Mouse (Mus musculus) stomach, postnatal 0 days (tissue): ENCODE measurements around the gene Lgr4. TPM values are rescaled to one million over a fixed set of nuclear protein-coding genes. Genes with fewer than 3 reads are reported as not detected.

Experiments used
- ATAC-seq: fragments of 200-750 bp; cut with Nextera tagmentation; 2 replicates; pipeline ENCODE4 v1.8.0; 2017; ENCODE audit not compliant: low FRiP score, low TSS enrichment
- DNase-seq: peaks from one replicate; pipeline ENCODE4 v3.0.0-alpha.2; 2016; ENCODE audit warnings: low spot score
- H3K27ac ChIP-seq: fragments of 300-500 bp; sonication (generic); replicated peaks from 2 replicates; pipeline ENCODE4 v1.5.1; 2014; ENCODE audit warnings: mild to moderate bottlenecking, control low read depth
- H3K27me3 ChIP-seq: fragments of 300-500 bp; sonication (generic); 2 replicates; pipeline ENCODE4 v1.6.1; 2014; ENCODE audit warnings: low read length; ENCODE audit not compliant: control insufficient read depth, insufficient read depth
- H3K36me3 ChIP-seq: fragments of 300-500 bp; sonication (generic); 2 replicates; pipeline ENCODE4 v1.6.1; 2014; ENCODE audit warnings: low read length, mixed read lengths; ENCODE audit not compliant: control insufficient read depth, insufficient read depth
- H3K4me1 ChIP-seq: fragments of 300-500 bp; sonication (generic); replicated peaks from 2 replicates; pipeline ENCODE4 v1.6.1; 2014; ENCODE audit warnings: antibody characterized with exemption; ENCODE audit not compliant: control insufficient read depth, insufficient read depth
- H3K4me2 ChIP-seq: fragments of 300-500 bp; sonication (generic); replicated peaks from 2 replicates; pipeline ENCODE4 v1.6.1; 2014; ENCODE audit warnings: low read depth, mild to moderate bottlenecking, control low read depth, moderate library complexity
- H3K4me3 ChIP-seq: fragments of 300-500 bp; sonication (generic); 2 replicates; pipeline ENCODE4 v1.5.1; 2014; ENCODE audit warnings: low read depth, low read length, control low read depth
- H3K9ac ChIP-seq: fragments of 300-500 bp; sonication (generic); 2 replicates; pipeline ENCODE4 v1.6.1; 2014; ENCODE audit warnings: mild to moderate bottlenecking, low read length, control low read depth, mixed read lengths
- H3K9me3 ChIP-seq: fragments of 300-500 bp; sonication (generic); 2 replicates; pipeline ENCODE4 v1.6.1; 2016; ENCODE audit warnings: low read length; ENCODE audit not compliant: control insufficient read depth
- CTCF ChIP-seq: IDR thresholded peaks from 2 replicates; pipeline ENCODE4 v1.5.1; 2016; ENCODE audit warnings: antibody characterized with exemption, low read depth, mild to moderate bottlenecking, moderate library complexity
- EP300 ChIP-seq: optimal IDR thresholded peaks from 2 replicates; pipeline ENCODE3; 2016; ENCODE audit warnings: antibody characterized with exemption
- WGBS: fragments of 180-500 bp; shearing (Covaris S2); extraction: QIAGEN DNeasy Blood & Tissue Kit; methylation state at CpG from one replicate; pipeline ENCODE4 v1.1.7; 2014; 5-methylcytosine and 5-hydroxymethylcytosine counted together
- polyA plus RNA-seq: library from polyadenylated mRNA; unstranded; fragments of >200 nt; fragmentation: Nextera tagmentation; extraction: Ambion mirVana; gene quantifications from 2 replicates; pipeline ENCODE4 v1.2.1, GENCODE M21; 2015

Gene Lgr4
- polyA plus RNA-seq, 1 experiment from 2014 or later, result 15.0 TPM

- Histone ChIP-seq H3K4me1 (no peaks in the 10 kb centered on the region; the same call in 1 of the 2 replicates), H3K36me3 (no peaks in the 10 kb centered on the region), H3K9me3 (no peaks in the 10 kb centered on the region), H3K4me2 (no peak overlapping the region), H3K27me3 (no peaks in the 10 kb centered on the region), H3K27ac (no peak overlapping the region), H3K4me3 (no peak overlapping the region), H3K9ac (no peak overlapping the region)
- ATAC-seq (no peak), DNase-seq (no peak)
- WGBS, result 77% methylated on average over 3 of the region's 3 CpGs
- TF ChIP-seq CTCF (no peak), EP300 (no peak)
Observed at GRCm38 (mm10) chr2:109935194-109935593, 17.7 kb downstream of the Lgr4 start.

GRCm38 (mm10) chr2:109935754-109936409 lies 18.4 kb downstream of the Lgr4 start:
- Histone ChIP-seq H3K36me3 (no peaks in the 10 kb centered on the region), H3K4me1 (no peaks in the 10 kb centered on the region; the same call in 1 of the 2 replicates), H3K27ac (no peak overlapping the region), H3K9ac (no peak overlapping the region), H3K27me3 (no peaks in the 10 kb centered on the region), H3K4me3 (no peak overlapping the region), H3K9me3 (no peaks in the 10 kb centered on the region), H3K4me2 (no peak overlapping the region)
- TF ChIP-seq CTCF (no peak), EP300 (no peak)
- peak; percentile 52 for DNase-seq
- WGBS, result 51% methylated on average over 11 of the region's 11 CpGs
- peak; percentile 85 for ATAC-seq

DNA sequence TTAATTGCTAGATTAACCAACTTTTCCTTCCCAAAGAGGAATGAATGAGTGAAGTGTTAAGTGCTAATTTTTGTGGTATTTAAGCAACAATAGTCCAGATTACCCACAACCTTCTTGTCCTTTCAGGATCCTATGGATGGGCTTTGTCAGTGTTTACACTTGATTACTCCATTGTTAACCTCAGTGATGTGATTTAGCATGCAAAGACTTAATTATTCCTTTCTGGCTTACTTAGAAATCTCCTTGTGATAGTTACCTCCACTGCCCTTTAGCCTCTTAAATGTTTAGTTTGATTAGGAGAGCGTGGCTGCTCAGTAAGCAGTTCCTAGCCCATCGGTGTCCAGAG lies 18.9 kb downstream of the Lgr4 start:
- Histone ChIP-seq H3K36me3 (no peaks in the 10 kb centered on the region), H3K27ac (no peak overlapping the region), H3K4me2 (no peak overlapping the region), H3K27me3 (no peaks in the 10 kb centered on the region), H3K9me3 (no peaks in the 10 kb centered on the region), H3K9ac (no peak overlapping the region), H3K4me3 (no peak overlapping the region), H3K4me1 (no peaks in the 10 kb centered on the region; the same call in 1 of the 2 replicates)
- DNase-seq (no peak), ATAC-seq (no peak)
- no peak for TF ChIP-seq CTCF
- no peak for TF ChIP-seq EP300
- WGBS, result 43% methylated on average over 2 of the region's 2 CpGs

GRCm38 (mm10) chr2:109941973-109942444 lies 24.6 kb downstream of the Lgr4 start:
- DNase-seq (no peak), ATAC-seq (no peak)

DNA sequence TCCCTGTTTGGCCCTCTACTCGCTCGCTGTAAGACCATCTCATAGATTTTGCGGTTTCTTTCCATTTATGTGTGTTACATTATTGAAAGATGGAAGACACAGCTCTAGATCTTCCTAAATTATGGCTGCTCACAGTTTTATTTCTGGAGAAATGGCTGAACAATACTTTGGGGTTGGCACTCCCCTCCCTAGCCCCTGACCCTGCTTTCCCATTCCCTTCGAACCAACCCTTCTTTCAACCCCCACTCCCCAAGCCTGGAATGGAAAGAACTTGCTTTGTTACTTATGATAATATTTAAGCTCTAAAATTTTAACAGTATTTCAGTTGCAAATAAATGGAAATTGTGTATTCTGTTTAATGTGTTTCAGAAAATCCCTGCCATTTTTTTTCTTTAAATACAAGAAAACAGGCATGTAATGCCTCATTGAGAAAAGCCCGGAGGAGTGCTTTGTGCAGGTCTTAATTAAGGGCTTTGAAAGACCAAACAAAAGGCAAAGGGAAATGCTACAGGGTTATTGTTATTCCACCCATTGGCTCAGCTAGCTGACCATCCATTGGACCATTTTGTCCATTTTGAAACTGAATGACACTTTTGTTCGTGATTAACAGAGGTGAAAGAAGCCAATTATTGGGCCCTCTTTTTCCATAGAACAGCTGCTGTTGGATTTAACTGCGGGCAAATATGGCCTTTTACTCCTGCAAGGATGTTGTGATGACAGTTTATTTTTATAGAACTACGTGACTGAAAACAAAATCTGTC lies 25.5 kb downstream of the Lgr4 start:
- DNase-seq, result no peak
- H3K4me2 ChIP-seq, result no peak overlapping the region
- H3K4me1 ChIP-seq, result no peaks in the 10 kb centered on the region; the same call in 1 of the 2 replicates
- no peaks in the 10 kb centered on the region for H3K9me3 ChIP-seq
- H3K36me3 ChIP-seq, result no peaks in the 10 kb centered on the region
- no peak overlapping the region for H3K4me3 ChIP-seq
- 73% methylated on average over 8 of the region's 8 CpGs for WGBS
- no peak for ATAC-seq
- no peak overlapping the region for H3K9ac ChIP-seq
- TF ChIP-seq CTCF (no peak), EP300 (no peak)
- no peaks in the 10 kb centered on the region for H3K27me3 ChIP-seq
- no peak overlapping the region for H3K27ac ChIP-seq

More at GRCm38 (mm10) chr2:109941973-109942444, 24.6 kb downstream of the Lgr4 start:
- Histone ChIP-seq H3K9me3 (no peaks in the 10 kb centered on the region), H3K4me3 (no peak overlapping the region), H3K9ac (no peak overlapping the region), H3K4me1 (no peaks in the 10 kb centered on the region; the same call in 1 of the 2 replicates), H3K36me3 (no peaks in the 10 kb centered on the region), H3K27ac (no peak overlapping the region), H3K27me3 (no peaks in the 10 kb centered on the region), H3K4me2 (no peak overlapping the region)
- WGBS, result 50% methylated on average over 5 of the region's 5 CpGs
- TF ChIP-seq EP300 (no peak), CTCF (no peak)

DNA sequence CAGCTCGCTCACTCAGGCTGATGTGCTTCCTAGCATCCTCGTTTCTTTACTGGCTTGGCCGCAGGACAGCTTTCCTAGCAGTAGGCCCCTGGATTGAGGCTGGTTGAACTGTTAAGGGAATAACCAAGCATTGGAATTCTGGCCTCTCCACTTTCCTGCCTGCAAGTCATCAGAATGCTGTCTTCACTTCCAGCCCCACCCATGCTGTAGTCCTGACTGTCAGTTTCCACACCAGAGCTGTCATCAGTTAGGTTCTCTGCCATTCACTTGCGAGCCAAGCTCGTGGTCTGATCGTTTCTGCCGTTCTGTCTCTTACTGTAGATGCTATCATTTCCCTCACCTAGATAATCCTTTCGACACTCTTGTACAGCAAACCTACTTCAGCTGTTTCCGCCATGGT lies 27.5 kb downstream of the Lgr4 start:
- WGBS, result 71% methylated on average over 9 of the region's 9 CpGs
- no peak for ATAC-seq
- no peak overlapping the region for H3K4me2 ChIP-seq
- no peaks in the 10 kb centered on the region for H3K27me3 ChIP-seq
- H3K9ac ChIP-seq, result no peak overlapping the region
- H3K4me1 ChIP-seq, result no peaks in the 10 kb centered on the region; the same call in 1 of the 2 replicates
- no peak for DNase-seq
- TF ChIP-seq EP300 (no peak), CTCF (no peak)
- H3K36me3 ChIP-seq, result no peaks in the 10 kb centered on the region
- H3K27ac ChIP-seq, result no peak overlapping the region
- no peak overlapping the region for H3K4me3 ChIP-seq
- H3K9me3 ChIP-seq, result no peaks in the 10 kb centered on the region
